Mouse (Mus musculus): Measurements from ENCODE around the gene Polr2j. TPM values are rescaled to one million over a fixed set of nuclear protein-coding genes. Genes with fewer than 3 reads are reported as not detected.
A peak's percentile ranks its signal among the peaks of the same experiment; 100 is the strongest.

Gene Polr2j
- 10 to 100 TPM; 70.8 to 72.8 TPM for total RNA-seq (2021)
- long read RNA-seq, experiment 1, transcript Polr2j-201 (4 exons, 646 nt) = major isoform, 28 of 32 reads
- long read RNA-seq, experiment 1, partial matches to known transcripts = 1 of 32 reads
- long read RNA-seq, experiment 1, other reads (novel, unspliced or antisense) = 2 of 32 reads
- long read RNA-seq, experiment 2, transcript Polr2j-201 (4 exons, 646 nt) = major isoform, 28 of 28 reads
- long read RNA-seq, experiment 2, partial matches to known transcripts = 0 of 28 reads
- long read RNA-seq, experiment 2, other reads (novel, unspliced or antisense) = 0 of 28 reads

GRCm38 (mm10) chr5:136115891-136116783 lies at the start of gene Polr2j:
Polr2j (plus strand) TSS chr5:136116631.
- intact Hi-C loops (cut with DNase I) = loop anchor here (1.0 kb wide), 1 partner anchor 20 kb away; the partner anchor contains the start of genes Alkbh4 and Lrwd1
- TF ChIP-seq CTCF (IDR thresholded peaks at IDR 0.05) = peak; percentile 99
- H3K27ac ChIP-seq = peak within 1 kb of the TSS; percentile 88

GRCm38 (mm10) chr5:136069411-136069810 lies 47.0 kb upstream of the Polr2j start:
- DNase-seq (ENCODE audit: extremely low spot score in 1 of 2, low spot score in 2 of 2) = no peak
- intact Hi-C loops (cut with DNase I) = no loop called here

More at GRCm38 (mm10) chr5:136115891-136116783, at the start of gene Polr2j:
- DNase-seq (ENCODE audit: extremely low spot score in 1 of 2, low spot score in 2 of 2) = peak; percentile 96 to 98
- peak within 1 kb of the TSS; percentile 96 for H3K4me3 ChIP-seq

GRCm38 (mm10) chr5:136073051-136073450 lies 43.4 kb upstream of the Polr2j start:
- intact Hi-C loops (cut with DNase I) = no loop called here
- no peak for TF ChIP-seq CTCF (IDR thresholded peaks at IDR 0.05)
- DNase-seq (ENCODE audit: extremely low spot score in 1 of 2, low spot score in 2 of 2) = no peak
- H3K4me3 ChIP-seq = no peak overlapping the region
- H3K27ac ChIP-seq = no peak overlapping the region

More at GRCm38 (mm10) chr5:136069411-136069810, 47.0 kb upstream of the Polr2j start:
- Histone ChIP-seq H3K27ac (no peak overlapping the region), H3K4me3 (no peak overlapping the region)
- TF ChIP-seq CTCF (IDR thresholded peaks at IDR 0.05) = no peak

GRCm38 (mm10) chr5:136073526-136073925 lies 42.9 kb upstream of the Polr2j start:
- H3K27ac ChIP-seq = no peak overlapping the region
- no peak overlapping the region for H3K4me3 ChIP-seq
- TF ChIP-seq CTCF (IDR thresholded peaks at IDR 0.05) = no peak
- no peak for DNase-seq (ENCODE audit: extremely low spot score in 1 of 2, low spot score in 2 of 2)
- intact Hi-C loops (cut with DNase I) = no loop called here

GRCm38 (mm10) chr5:136075076-136075475 lies 41.4 kb upstream of the Polr2j start:
- no peak for TF ChIP-seq CTCF (IDR thresholded peaks at IDR 0.05)
- Histone ChIP-seq H3K27ac (no peak overlapping the region), H3K4me3 (no peak overlapping the region)
- no peak for DNase-seq (ENCODE audit: extremely low spot score in 1 of 2, low spot score in 2 of 2)
- intact Hi-C loops (cut with DNase I) = no loop called here

- DNase-seq (ENCODE audit: extremely low spot score in 1 of 2, low spot score in 2 of 2) = no peak
- intact Hi-C loops (cut with DNase I) = no loop called here
- TF ChIP-seq CTCF (IDR thresholded peaks at IDR 0.05) = no peak
- Histone ChIP-seq H3K4me3 (no peak overlapping the region), H3K27ac (no peak overlapping the region)
Observed at GRCm38 (mm10) chr5:136076284-136076683, 40.1 kb upstream of the Polr2j start.

- Histone ChIP-seq H3K27ac (no peak overlapping the region), H3K4me3 (no peak overlapping the region)
- intact Hi-C loops (cut with DNase I) = no loop called here
- TF ChIP-seq CTCF (IDR thresholded peaks at IDR 0.05) = no peak
- no peak for DNase-seq (ENCODE audit: extremely low spot score in 1 of 2, low spot score in 2 of 2)
Observed at GRCm38 (mm10) chr5:136077001-136077550, 39.4 kb upstream of the Polr2j start.

- TF ChIP-seq CTCF (IDR thresholded peaks at IDR 0.05) = no peak
- Histone ChIP-seq H3K27ac (no peak overlapping the region), H3K4me3 (no peak overlapping the region)
- intact Hi-C loops (cut with DNase I) = no loop called here
- DNase-seq (ENCODE audit: extremely low spot score in 1 of 2, low spot score in 2 of 2) = no peak
Observed at GRCm38 (mm10) chr5:136078136-136078535, 38.3 kb upstream of the Polr2j start.

- H3K4me3 ChIP-seq = no peak overlapping the region
- TF ChIP-seq CTCF (IDR thresholded peaks at IDR 0.05) = peak; percentile 19
- intact Hi-C loops (cut with DNase I) = no loop called here
- no peak overlapping the region for H3K27ac ChIP-seq
- DNase-seq (ENCODE audit: extremely low spot score in 1 of 2, low spot score in 2 of 2) = no peak
Observed at GRCm38 (mm10) chr5:136082345-136082744, 34.1 kb upstream of the Polr2j start.

GRCm38 (mm10) chr5:136083669-136084107 lies 32.7 kb upstream of the Polr2j start, which contains the start of gene Rasa4:
Rasa4 (plus strand) TSS chr5:136083916.
- DNase-seq (ENCODE audit: extremely low spot score in 1 of 2, low spot score in 2 of 2) = peak; percentile 90 to 92
- peak; percentile 21; the same call in 1 of the 2 replicates for TF ChIP-seq CTCF (IDR thresholded peaks at IDR 0.05)
- H3K27ac ChIP-seq = no peak within 1 kb of the TSS

GRCm38 (mm10) chr5:136084144-136084881 lies 32.1 kb upstream of the Polr2j start:
- DNase-seq (ENCODE audit: extremely low spot score in 1 of 2, low spot score in 2 of 2) = no peak
- peak overlapping the region; percentile 75 for H3K4me3 ChIP-seq
- intact Hi-C loops (cut with DNase I) = no loop called here
- no peak overlapping the region for H3K27ac ChIP-seq
- no peak for TF ChIP-seq CTCF (IDR thresholded peaks at IDR 0.05)

More at GRCm38 (mm10) chr5:136083669-136084107, 32.7 kb upstream of the Polr2j start, which contains the start of gene Rasa4:
- peak within 1 kb of the TSS; percentile 75 for H3K4me3 ChIP-seq
- intact Hi-C loops (cut with DNase I) = no loop called here
